Mouse (Mus musculus) cerebral cortex, adult 2 months (tissue): Measurements from ENCODE around the gene Slbp.

Experiments used
- WGBS: fragments of 180-500 bp; shearing (Covaris S2); methylation state at CpG from one replicate; pipeline ENCODE4 v1.1.7; 2018; 5-methylcytosine and 5-hydroxymethylcytosine counted together

The Slbp gene

DNA sequence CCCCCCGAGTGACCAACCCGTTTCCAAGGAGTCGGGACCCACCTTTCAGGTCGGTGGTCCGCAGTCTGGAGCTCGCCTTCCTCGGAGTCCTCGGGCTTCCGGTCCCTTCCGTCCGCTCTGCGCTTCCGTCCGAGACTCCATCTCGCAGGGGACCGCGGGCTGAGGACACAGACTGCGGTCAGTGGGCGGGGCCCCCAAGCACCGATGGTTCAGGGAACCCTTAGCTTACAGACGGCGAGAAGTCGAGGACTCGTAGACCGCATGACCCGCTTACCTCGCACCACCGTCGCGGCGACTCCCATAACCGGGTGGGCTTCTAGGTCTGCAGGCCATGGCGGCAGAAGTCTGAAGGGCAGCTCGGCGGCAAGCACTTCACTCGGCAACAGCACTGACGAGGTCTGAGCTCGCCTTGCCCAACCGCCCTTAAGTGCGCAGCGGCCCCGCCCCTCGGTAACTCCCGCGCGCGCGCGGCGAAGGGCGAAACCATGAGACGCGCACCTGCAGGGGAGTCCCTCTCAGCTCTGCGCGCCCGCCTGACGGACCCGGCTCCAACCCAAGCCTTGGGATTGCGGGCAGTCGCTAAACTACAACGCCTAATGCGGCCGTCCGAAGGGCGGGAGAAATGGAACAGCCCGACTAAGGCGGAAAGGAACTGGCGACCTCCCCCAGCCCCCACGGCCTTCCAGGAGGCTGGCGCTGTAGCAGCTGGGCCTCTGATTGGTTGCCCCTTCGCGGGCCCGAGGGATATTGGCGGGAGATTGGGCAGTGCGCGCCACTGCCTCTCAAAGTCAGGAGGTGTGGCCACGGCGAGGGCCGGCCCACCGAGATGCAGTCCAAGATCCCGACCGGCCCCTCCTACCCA is at the start of gene Slbp:
Gene Slbp, minus strand, starts transcription at position 654 of the 862 bp plus-strand sequence.
- under 1% methylated on average over 82 of the region's 82 CpGs for WGBS

DNA sequence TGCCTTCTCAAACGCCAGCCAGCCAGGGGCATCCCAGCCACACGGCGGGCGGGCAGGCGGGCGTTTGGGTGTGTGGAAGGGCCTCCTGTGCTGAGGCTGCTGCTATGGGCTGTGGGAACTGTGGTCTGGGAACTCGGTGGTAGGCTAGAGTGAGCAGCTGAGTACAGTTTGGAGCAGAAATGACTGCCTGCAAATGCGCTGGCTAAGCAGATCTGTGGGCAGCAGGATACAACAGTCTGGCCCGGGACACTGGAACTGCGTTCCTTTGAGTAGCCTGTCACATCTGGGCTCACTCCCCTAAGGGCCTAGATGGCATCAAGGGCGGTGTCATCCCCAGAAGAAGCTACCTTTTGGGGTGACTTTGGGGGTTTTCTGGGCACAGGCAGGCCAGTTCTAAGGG is 49.5 kb upstream of the Slbp start:
- 80% methylated on average over 11 of the region's 11 CpGs for WGBS

DNA sequence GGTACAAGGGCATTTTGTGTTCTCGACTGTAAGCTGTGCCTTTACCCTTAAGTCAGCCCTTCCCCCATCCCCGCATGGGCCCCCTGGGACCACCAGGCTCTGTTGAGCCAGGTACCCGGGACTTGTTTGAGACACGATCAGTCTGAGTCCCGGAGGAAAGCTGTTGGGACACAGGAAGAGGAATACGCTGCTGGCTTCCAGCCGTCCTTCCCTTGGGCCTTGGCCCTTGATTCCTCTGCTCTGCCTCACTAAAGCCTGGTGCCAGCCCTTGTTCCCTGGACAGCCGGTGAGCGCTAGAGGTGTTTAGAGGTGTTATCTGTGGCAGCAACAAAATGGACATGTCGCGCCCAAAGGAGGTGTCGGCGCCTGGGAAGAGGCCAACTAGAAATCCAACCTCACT is 47.6 kb upstream of the Slbp start:
- WGBS, result 67% methylated on average over 13 of the region's 13 CpGs

DNA sequence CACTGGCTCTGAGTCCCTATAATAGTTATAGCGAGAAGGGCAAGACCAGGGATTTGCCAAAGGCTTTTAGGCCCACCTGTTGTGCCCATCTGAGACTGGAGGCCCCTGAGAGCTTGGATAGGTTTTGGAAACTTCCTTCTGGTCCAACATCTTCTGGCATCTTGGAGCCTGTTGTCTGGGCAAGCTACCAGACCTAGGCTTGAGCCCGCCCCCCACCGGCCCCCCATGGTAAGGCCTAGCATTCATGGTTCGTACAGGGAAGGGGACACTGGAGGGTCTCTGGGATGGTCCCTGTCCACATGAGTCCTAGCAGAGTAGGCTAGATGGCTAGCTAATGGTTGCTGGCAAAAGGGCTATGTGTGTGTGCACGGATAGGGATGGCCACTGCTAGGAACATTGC is 46.3 kb upstream of the Slbp start:
- WGBS, result 77% methylated on average over 5 of the region's 5 CpGs

DNA sequence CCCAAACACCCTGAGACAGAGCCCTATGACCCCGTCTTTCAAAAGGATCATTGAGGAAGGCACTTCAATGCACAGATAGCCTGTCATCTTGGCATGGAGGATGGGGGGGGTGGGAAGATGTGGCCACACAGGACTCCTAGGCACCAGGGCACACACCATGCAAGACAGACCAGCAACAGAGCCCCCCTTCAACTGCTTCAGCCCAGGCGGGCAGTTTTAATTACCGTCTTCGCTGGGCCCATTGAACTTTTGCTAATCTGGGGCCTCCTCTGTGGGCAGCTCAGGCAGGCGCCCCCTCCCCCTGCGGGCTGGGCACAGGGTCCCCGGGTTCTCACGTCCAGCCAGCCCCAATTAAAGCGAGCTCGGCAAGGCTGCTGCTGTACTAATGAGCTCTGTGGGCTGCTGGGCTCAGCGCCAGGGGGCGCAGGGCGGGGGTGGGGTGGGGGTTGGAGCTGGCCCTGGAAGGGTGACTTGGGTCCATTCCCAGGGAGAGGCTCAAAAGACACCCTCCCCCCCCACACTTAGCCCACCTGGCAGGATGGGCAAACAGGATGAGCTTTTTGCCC is 45.7 kb upstream of the Slbp start:
- WGBS, result 33% methylated on average over 13 of the region's 13 CpGs

DNA sequence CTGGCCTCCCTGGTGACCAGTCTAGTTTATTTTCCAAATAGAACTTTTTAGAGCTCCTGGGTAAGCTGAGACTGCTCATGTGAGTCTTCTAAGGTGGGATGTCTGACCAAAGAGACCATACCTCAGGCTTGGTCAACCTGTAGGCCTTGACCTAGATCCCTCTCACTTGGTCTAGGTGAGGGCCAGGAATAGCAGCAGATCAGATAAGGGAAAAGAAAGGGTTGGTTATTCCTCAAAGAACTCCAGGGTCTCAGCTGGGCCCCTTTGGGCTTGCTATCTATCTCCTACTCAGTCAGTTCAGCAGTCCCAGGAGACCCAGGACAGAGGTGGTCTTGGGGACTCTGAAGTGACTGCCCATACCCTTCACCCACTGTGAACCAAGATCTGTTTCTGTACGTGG is 45.2 kb upstream of the Slbp start:
- WGBS, result 88% methylated on average over 1 of the region's 1 CpGs

DNA sequence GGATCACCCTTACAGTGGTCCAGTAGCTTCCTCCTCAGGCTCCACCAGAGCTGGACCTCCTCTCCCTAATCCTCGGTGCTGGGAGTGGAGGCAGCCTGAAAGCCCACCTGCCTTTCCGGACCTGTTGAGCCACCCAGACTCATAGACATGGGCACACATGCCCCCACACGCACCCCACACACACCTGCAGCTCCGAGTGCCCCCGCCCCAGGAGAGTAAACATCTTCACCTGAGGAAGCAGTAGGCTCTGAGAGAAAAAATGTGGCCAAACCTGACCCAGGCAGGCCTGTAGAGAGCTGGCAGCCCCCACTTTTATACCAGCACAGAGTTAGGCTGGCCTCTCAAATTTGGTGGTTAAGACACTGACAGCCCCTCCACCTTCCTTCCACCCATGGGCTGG is 44.1 kb upstream of the Slbp start:
- WGBS, result 92% methylated on average over 5 of the region's 5 CpGs

DNA sequence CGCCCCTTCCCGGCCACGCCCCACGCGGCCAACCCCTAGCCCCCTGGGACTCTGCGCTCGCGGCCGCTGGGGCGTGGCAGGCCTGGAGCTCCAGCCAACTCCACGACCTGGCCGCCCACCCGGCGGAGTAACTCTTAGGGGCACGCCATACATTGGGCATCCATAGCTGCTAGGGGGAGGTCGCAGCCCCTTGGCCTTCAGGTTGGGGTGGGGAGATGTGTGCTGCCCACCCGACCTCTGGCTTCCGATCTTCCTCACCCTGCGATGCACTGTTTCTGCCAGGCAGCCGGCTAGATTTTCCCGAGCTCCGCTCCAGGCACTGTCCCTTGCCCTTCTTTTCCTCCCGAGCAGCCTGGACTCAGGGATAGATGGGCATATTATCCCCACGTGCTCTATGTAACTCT is 43.3 kb upstream of the Slbp start:
- 22% methylated on average over 24 of the region's 24 CpGs for WGBS

DNA sequence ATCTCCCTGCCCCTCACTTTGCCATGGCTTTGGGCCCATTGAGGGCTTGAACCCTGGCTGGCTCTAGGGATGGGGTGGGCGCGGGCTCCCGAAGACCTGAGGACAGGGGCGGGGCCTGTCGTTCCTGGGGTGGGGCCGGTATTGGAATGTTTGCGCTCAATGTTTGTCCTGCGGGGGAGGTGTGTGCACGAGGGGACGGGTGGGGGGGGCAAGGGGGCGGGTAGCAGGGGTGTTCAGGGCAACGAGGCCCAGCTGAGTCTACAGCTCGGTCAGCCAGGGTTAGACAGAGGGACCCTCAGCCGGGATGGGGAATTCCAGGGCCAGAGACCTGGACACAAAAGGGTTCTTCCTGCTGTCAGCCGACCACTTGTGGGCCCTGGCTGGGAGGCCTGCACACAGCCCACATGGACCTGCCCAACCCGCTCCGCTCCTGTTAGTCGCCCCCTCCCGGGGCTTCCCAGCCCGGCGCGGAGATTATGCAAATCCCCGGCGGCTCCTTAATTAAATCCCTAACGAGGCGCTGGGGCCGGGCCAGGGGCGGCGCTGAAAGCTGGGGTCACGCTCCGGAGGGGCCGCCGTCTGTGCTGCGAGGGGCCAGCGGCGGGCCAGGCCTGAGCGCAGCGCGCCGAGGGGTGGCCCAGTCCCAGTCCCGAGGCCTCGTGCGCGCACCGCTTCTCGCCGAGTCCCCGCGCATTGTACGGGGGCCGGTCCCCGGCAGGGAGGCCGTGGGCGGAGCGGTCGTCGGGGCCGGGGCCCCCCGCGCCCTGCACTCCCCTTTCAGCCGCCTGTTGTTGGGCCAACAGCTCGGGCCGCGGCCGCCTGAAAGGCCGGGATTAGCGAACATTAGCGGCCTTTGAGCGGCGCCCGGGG is 42.7 kb upstream of the Slbp start:
- WGBS, result 6% methylated on average over 70 of the region's 71 CpGs

DNA sequence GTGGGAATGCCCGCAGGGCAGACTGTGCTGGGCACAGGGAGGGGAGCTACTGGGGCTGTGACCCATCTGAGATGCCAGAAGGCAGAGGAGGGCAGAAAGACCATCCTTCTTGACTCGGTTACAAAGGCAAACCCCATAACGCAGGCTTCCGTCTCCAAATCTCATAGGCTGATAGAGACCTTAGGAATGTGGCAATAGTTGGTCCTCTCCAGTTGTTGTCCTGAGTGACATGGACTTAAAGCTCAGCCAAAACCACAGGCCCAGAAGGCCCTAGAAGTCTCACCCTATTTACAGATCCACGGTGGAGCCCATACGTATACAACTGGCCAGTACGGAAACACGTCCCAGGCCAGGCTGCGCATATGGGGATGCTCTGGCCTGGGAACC is 42.1 kb upstream of the Slbp start:
- 91% methylated on average over 9 of the region's 9 CpGs for WGBS

DNA sequence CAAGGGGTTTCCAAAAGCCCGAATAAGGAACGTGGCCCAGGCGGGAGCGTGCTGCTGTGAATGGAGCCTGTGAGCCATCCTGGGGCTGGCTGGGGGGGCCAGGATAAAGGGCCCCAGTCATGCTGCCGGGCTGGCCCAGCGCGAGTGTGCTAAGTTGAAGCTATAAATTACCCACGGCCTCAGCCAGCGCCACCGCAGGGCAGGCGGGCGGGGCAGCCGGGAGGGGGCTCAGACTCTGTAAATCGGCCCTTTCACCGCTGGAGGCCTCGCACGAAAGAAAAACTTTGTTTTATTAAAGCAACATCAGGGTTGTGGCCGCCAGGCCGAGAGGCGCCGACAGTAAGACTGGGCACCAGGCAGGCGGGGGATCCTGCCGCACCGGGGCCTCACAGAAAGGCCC is 40.0 kb upstream of the Slbp start:
- 46% methylated on average over 24 of the region's 24 CpGs for WGBS

DNA sequence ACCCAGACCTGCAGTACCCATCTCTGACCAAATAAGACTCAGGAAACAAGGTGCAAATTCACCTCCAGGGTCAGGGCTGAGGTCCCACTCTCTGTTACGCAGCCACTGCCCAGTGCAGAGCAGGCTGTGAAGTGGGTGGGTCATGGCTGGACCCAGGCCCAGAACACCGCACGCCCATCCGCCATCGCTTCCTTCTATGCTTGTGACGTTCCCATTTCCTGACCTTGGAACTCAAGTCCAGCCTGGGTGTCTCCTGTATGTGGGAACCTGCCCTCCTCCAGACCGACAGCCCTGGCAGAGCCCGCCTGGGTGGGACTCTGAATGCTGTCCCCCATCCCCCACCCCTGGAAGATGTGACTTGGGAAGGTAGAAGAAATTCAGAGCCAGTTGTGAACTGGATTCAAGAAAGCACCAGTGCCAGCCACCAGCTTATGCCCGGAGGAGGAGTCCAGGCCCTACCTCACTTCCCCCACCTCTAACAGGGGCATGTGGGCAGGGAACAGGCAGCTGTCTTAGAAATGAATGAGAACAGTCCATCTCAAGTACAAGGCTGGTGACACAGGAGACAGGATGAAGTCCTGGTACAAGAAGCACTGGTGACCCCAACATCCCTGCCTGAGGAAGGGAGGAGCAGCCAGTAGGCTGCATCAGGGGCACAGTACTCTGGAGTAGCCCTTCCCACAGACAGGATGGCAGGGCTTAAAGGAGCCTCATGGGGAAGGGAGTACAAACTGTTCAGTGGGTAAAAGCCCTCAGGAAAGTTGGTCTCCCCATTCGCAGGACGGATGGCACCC is 37.7 kb upstream of the Slbp start:
- WGBS, result 73% methylated on average over 11 of the region's 11 CpGs

DNA sequence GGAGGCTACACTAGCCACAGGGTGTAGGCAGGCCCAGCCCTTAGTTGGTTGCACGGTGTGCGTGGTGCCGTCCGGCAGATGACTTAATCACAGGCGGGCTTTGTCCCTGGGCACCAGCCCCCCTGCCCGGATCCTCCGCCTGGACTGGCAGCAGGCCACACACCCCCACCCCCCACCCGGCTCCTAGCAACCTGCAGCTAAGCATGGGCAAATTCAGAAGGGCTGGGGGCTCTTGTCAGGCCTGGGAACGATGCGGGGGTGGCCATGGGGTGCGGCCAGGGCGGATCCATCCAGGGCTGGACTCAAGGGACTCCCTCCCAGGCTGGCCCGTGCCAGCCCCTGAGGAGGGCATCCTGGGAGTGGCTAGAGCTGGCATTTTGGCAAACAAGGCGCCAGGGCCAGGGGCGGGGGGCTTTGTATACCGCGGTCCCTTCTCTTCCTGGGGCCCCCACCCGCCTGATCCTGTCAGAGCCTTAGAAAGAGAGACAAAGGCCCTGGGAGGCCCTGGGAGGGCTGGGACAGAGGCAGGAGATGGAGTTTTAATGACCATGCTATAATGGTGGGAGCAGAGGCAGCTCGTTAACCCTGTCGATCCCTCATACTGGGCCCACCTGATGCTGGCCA is 37.0 kb upstream of the Slbp start:
- WGBS, result 36% methylated on average over 20 of the region's 20 CpGs

DNA sequence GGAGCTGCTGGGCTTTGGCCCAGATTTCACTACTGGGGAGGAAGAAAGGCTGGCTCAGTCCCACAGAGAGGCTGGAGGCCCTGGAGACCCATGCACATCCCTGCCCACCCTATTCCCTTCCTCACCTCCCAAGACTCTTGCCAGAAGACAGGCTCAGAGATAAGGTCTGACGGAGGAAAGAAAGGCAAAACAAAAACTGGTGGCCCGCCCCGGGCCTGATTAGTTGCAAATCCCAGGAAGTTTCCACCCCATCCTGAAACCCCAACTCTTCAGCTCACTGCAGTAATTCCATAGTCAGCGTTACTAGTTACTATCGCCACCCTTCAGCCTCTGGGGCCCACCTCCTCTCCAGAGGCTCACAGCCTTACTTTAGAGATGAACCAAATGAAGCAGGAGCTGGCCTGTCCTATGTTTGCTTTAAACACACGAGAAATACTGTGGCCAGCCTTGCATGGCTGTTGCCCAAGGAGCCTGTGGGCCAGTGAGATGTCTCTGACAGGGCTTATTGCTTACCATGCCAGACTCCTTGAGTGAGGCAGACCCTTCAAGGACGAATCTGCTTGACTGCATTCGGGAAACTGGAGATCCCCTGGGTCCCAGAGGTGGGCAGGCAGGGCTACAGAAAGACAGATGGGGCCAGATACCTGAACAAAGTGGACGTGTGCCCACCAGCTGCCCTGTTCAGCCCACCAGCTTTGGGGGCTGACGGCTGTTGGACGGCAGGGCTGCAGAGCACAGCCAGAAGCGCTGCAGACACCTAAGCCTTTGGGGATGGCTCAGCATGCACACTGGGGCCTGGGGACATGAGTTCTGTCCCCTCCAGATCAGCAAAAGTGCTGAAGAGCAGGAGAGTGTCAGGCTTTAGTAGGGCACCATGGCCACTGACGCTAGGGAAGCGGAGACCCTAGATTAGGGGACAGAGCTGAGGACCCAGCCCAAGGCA is 36.2 kb upstream of the Slbp start:
- 77% methylated on average over 14 of the region's 14 CpGs for WGBS

DNA sequence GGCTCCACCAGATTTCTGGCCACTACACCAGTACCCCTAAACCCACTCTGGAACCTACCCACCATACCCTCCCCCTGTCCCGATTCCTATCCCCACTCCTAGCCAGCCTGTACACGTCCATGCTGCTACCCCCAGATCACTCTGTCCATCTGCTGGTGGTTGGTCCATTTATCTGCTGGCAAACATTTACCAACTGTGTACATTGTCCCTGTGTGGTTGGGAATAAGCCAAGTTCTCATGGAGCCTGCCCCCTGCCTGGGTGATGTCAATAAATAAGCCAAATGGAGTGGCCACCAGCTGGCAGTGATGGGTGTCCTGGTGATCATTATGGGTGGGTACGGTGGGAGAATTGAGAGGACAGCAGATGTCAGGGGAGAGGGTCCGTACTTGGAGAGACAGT is 34.8 kb upstream of the Slbp start:
- WGBS, result 86% methylated on average over 4 of the region's 4 CpGs

DNA sequence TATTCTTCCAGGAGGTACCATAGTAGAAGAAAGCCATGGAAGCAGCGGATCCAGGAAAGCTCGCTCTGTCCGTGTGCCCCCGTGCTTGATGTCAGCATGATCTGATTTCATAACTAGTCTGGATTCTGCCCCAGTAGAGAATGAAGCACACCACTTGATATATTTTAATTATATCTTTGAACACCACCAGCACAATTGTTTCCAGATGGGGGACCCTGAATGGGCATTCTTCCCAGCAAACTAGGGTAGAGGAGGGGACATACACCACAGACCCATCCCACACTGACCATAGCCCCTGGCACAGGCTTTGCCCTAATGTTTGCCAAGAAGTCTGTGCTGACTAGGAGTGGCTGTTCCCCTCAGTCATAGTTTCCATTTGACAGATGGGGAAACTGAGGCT is 32.6 kb upstream of the Slbp start:
- WGBS, result 90% methylated on average over 4 of the region's 4 CpGs

DNA sequence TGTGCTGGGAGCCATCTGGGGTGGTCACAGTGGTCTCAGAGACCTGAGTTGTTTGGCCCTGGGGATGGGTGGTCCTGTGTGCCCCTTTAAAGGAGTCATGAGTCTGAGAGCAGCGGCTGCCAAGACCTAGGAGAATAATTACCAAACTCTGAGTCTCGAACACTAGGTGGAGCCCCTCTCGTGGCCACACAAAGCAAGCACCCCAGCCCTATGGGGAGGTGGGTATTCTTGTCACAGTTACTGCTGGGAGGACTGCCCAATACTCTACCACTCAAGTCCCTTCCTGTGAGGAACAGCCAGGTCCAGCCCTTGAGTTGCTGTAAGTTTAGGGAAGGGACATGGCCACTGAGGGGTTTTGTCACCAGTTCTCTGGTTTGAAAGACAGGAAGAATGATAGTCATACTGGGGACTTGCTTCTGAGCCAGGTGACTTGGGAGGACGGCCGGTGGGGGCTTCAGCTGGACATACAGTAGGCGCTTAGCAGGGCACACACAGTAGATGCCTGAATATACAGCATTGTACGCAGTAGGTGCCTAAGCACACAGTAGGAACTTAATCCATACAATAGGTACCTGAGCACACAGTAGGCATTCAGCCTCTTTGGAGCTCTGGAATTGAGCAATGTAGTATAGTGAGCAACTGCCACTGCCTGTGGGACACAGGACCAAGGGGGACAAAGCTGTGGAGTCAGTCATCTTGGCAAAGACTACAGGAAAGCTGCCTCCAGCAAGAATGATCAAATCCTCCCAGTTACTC is 31.7 kb upstream of the Slbp start:
- WGBS, result 52% methylated on average over 7 of the region's 7 CpGs

DNA sequence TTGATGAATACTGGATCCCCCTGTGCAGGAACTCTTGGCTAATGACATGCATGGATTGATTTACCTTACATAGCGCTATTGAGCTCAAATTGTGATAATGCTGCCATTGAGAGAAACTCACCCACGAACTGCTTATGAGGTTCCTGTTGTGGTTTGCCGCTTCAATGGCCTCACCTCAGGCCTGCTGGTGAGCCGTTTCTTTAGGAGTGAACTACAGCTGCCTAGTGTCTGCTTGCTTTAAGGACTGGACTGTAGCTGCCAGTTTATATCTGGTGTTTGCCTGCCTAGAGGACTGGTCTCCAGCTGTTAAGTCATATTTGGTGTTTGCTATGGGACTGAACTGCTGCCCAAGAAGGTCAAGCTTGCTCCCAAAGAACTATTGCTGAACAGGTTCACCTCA is 30.6 kb upstream of the Slbp start:
- 95% methylated on average over 4 of the region's 4 CpGs for WGBS

DNA sequence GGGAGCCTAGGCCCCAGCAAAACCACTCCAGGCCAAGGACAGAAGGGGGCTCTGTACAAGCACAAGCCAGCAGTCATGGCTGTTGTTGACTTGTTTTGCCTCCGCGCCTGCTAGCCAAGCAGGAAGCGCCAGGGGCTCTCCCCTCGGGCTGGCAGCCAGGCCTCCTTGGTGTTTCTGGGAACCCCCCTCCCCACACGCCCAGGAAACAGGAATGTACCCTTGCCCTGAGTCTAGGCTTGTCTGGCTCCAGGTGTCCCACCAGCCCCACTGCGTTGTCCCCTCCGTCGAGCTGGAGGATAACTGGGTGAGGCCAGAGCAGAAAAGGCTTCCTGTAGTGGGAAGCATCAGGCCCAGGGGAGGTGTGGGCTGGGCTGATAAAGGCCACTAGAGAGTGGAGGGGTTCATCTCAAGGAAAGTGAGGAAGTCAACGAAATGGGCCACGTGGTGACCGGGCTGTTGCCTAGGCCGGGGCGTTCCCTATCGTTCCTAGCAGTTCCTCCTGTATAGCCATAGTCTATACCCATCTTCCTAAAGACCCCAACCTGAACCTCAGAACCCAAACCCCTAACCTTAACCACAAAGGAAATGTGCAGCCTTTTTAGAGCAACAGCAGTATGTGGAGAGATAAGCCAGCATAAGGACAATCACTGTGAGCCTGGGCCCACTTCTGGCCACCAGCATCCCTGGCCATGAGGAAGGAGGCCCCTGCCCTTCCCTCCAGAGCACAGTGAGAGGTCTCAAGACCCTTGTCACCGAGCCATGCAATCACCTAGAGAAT is 29.4 kb upstream of the Slbp start:
- 78% methylated on average over 15 of the region's 15 CpGs for WGBS
